Mouse (Mus musculus): ENCODE measurements around the gene Prkcb.

Prkcb gene

DNA sequence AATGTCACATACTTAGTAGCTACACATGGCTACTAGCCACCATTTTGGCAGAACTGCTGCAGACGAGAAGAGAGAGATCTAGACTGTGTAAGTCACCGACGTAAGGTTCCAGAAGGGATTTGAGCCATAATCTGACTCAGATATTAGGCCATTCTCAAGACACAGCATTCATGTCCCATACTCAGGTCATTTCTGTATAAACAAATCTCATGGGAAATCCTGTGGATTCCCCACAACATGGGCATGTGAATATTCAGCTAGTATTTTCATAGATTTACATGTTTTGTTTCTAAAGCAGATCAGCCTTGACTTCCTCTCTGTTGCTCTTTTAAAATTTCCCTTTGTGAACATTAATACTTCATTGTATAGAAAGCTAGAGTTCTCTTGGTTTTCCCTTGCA lies 39.4 kb downstream of the Prkcb start:
- no peak for DNase-seq

DNA sequence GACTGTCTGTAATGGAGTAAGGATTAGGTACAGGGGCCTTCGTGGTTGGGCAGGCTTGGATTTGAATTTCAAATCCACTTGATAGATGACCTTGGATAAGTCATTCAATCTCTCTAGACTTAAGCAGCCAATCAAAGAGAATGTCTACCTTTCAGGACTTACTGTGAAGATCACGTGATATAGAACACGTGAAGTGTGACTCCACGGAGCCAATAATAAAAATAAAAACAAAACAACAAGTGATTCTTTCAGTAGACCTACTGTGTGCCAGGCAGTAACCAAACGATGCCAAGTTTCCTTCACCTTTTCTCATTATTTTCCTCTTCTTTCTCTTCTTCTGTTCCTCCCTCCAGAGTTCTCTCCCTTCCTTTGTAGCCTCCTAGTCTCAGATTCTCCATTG lies 39.9 kb downstream of the Prkcb start:
- no peak for DNase-seq

DNA sequence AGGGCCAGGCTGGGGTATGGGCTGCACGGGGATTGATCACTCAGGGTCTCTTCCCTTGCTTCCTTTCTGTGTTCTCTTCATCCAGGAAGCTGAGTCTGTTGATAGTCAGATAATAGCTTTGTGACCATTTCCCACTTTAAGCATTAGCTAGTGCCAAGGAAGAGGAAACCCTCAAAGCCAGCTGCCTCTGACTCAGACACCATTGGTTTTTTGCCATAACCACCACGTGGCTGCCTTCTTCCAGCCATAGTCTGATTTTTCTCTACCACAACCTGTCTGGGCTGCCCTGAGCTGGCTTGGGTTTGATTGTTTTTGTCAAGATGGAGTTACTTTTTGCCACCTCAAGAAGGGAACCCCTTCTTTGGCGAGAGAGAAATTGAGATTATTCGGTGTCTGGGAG lies 41.0 kb downstream of the Prkcb start:
- DNase-seq = no peak

DNA sequence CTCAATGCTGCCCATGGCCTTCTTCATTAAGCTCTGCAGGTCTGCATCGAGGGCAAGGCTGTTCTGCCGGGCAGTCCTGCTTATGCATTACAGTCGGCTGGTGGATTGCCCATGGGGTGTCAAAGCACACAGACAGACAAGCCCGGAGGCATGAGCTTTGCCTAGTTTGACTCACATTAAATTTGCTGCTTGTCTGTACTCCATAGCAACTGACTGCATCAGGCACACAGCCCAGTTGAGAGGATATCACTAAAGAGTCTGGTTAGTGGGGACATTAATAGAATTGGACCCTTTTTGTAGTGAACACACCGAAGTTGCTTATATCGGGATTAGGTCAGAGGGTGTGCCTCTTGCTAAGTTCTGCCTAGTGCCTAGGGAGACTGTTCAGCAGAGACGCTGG lies 45.1 kb downstream of the Prkcb start:
- DNase-seq = no peak

DNA sequence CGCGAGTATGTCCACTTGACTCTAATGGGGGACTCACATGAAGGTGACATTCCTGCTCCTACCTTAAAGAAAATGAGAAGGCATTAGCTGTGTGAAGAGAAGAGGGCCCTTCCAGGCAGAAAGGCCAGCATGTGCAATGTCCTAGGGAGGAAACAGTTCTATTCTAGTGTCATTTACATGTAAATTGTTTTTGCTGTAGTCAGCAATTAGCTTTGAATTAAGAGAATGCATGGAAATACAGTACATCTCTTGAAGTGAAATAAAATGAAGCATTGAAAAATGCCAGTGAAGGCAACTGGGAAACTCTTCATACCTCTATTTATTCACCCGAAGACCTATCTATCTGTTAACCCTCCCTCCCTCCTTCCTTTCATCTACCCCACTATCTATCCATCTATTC lies 48.8 kb downstream of the Prkcb start:
- DNase-seq = no peak

DNA sequence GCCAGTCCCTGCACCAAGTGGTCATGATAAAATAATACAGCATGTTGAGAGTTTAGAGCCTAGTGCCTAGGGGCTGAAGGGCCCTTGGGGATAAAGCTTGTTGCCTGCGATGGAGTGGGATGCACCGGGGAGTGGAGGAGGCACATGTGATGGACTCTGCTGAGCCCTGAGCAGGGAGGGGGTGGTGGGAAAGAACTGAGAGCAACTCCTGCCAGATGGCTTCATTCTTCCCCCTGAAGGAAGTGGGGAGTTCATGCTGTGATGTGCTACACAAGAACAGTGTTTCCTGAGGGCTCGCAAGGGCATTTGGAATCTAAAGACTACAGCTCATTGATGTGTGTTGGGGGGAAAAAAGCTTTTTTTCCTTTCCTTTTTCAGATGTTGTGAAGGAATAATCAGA lies 49.5 kb downstream of the Prkcb start:
- DNase-seq = no peak

DNA sequence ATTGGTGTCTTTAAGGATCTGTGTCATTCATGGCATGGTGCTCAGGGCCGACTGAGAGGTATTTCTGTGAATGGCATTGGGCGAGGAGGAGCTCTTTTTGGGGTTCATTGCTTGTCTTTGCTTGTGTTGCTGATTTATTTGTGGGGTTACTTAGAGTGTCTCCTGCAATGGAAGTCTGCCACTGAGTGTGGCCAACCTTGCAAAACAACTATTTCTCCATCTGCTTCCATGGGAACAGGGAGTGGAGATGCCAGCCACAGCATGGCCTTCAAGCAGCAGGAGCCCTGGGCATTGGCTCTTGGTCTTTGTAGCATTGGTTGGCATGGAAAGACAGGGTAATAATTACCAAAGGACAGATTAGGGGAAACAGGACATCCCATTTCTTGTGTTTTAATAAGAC lies 50.9 kb downstream of the Prkcb start:
- DNase-seq = no peak

DNA sequence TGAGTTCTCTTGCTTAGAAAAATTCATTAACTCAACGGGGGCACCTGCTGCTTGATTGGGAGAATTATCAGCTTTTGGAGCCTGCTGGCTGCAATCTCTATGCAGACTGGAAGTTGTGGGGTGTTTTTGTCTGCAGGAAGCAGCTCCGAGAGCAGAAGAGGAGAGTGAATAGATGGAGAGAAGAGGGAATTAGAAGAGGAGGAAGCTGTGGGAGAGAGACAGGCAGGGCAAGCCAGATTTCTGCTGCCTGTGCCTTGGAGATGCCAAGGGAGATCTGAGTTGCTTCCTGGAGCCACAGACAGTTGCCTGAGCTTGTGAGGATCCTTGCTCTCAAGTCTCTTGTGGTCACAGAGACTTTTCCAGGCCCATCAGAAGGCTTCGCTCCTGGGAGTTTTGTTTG lies 53.3 kb downstream of the Prkcb start:
- DNase-seq = no peak

DNA sequence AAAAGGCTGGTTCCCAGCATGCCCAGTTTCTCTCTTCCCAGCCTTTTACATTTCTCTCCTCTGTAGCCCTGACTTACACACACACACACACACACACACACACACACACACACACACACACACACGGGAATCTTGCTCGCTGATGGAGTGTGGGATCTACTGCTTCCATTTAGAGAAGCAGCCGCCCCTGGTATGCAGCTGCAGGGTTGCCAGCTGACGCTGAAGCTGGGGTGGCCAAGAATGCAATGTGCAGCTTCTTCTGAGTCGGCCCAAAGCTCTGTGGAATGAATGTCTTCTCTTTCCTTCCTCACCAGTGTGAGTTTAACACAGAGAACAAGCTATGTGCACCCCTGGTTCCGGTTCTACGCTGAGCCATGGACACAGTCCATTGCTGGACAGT lies 56.1 kb downstream of the Prkcb start:
- DNase-seq = no peak

DNA sequence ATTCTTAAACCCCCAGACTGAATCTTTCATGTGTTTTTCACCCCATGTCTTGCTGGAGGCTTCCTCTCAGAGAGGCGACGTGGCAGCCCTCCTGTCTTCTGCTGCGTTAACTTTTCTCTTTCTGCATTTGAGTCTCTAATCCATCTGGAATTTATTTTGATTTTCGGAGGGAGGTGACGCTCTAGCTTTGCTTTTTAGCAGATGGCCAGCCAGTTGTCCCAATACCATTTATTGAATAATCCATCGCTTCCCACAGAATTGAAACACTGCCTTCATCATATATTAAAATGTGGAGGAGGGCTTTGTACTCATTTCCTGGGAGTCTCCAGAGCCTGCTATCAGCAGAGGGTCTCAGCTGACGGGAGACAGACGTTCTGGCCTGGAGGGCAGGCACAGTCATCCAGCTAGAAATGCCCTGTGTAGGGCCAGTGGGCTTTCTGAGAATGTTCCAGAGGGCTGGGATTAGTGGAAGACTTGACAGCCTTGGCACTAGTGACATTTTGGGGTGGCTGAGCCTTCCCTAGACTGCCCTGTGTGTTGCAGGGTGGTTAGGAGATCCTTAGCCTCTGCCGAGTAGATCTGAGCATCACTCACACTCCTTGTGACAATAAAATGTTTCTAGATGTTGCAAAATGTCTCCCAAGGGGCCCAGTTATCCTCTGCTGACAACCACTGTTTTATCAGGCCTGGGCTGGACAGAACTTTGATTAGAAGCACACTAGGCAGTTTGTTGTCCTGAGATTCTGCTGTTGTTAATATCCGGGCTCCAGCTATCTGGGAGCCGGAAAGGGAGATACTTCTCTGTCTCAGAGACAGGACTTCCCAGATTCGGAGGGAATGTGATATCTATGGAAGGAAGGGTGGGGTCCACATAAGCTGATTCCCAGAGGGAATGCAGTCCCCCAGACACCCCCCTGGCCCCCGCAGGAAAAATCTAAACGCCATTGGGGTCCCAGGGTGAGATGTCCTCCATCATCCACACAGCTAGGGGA lies 58.0 kb downstream of the Prkcb start:
- no peak for DNase-seq

DNA sequence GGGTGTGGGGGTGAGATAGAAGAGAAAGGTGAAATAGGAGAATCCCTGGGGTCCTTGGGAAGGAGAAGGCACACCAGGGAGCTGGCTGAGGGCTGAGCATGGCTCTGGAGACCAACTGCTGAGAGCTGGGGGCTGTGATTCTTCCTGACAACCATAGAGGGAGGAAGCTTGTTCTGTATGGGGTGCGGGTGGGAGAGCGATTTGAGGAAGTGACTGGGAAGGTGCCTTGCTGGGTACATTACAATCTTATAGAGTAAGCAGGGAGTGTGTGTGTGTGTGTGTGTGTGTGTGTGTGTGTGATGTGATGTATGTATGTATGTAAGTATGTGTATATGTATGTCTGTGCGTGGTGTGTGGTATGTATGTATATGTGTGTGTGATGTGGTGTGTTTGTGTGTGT lies 58.9 kb downstream of the Prkcb start:
- no peak for DNase-seq

DNA sequence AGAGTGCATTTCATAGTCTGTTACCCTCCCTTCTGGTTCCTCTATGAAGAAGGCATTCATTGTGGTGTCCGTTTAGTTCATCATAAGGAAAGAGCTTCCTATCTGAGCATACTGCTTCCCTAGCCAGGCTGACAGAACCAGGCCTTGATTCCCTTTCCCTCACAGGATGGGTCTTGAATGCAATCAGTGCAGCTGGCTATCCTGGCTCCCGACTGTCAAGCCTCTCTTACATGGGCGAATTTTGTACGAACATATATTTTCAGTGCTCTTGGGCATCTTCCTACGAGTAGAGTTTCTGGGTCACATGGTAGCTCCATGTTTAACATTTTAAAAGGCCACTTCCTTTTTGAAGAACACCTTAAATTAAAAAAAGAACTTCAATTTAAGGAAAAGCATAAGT lies 61.4 kb downstream of the Prkcb start:
- no peak for DNase-seq

DNA sequence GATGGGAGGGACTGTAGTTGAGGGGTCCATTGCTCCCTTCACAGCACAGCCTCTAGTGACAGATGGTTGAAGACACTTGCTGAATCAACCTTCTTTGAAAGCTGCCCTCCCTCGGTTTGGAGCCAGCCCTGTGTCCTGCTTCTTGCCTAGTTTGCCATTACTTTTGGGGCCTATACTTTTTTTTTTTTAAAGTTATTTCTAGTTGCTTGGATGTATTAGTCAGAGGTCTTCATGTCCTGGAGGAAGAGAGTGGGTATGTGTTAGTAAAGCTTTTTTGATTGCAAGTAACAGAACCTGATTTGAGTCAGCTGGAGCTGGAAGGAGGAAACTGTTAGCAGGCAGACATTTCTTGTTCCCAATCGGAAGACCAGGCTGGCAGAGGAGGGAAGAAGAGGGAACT lies 62.2 kb downstream of the Prkcb start:
- DNase-seq = no peak

DNA sequence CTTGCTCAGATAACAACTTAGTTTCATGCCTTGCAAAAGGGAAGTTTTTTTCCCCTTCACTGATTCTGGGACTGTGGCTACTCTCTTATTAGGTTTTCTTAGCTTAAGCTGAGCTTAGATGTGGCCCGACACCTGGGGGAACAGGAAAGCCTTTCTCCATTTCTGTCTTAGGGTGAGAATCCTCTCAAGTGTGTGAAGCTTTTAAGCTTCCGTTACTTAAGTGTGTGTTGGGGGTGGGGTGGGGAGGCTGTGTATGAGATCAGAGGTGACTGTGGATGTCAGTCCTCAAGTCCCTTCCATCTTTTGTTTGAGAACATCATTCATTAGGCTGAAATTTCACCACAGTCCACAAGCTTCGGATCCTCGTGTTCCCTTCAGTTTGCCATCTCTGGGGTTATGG lies 63.3 kb downstream of the Prkcb start:
- DNase-seq = no peak

DNA sequence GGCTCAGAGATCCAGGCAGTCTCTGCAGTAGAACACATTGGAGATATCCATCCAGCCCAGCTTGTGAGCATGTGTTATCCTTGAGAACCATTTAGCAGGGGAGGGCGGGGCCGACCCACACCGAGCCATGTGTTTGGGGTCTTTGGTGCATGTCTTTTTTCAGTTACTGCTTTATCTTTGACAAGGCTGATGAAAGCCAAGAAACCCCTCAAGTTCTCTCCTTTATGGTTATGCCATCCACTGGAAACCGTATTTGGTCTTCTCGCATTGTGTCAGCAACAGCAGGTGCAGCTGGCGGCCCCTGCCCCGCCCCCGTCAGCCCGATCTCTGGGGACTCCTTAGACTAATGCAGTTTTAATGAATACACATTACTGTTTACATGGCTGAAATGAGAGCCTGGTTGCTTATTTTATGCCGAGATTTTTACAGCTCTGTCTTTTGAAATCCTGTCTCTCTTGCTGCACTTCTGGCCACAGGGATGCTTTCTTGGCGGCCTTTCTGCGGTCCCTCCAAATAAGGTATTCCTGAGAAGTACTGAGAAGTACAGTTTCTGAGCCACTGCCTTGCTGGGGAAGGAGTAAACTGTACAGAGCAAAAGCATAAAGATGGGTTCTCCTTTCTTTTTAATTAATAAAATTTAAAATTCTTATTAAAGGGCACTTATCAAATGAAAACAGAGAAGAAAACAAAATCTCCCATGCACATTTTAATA lies 64.2 kb downstream of the Prkcb start:
- DNase-seq = no peak

DNA sequence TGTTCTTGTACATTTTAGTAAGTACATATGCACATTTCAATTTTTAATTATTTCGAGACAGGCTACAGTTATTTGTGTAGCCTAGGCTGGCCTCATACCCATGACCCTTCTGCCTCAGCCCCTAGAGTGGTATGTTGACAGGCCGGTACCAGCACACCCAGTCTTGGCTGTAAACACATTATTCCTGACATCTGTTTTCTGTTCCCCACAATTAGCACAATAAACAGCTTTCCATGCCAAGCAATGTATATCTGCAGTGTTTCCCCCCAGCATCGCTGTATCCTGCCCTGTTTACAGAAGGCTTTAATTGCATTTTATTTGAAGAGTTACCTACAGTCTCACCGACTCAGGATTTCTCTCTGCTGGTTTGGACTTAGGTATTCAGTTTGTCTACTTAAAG lies 64.8 kb downstream of the Prkcb start:
- DNase-seq = no peak

DNA sequence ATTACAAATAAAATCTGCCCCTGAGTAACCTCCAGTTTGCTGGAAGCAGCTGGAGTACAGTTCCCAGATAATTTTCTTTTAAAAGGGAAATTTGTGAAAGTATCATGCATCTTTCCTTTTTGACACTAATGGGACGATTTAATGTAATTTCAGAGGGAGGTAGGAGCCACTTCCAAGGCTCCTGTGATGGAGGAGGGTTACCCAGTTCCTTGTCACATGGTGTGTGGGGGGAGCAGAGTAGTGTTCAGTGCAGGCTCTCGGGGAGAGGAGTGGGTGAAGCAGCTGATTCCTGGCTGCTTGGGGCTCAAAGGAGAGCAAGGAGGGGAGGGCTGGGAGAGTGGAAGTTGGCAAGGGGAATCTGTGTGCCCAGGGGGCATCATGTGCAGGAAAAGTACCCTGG lies 68.4 kb downstream of the Prkcb start:
- DNase-seq = no peak

DNA sequence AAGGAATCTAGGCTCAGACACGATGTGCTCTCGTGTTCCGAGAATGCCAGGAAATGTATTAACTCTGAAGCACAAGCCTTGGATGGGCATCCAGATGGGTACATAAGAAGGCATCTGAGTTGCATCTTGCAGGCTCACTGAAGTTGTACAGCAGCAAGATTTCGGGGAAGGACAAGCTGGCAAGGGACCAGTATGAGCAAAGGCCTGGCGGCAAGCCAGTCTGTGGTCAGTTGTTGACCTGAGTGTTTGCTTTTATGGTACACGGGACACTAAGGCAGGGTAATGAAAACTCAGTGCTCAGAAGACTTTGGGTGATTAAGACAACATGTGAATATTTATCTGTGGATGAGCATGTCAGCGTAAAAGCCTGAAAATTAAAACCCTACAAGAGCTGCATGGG lies 69.3 kb downstream of the Prkcb start:
- no peak for DNase-seq

DNA sequence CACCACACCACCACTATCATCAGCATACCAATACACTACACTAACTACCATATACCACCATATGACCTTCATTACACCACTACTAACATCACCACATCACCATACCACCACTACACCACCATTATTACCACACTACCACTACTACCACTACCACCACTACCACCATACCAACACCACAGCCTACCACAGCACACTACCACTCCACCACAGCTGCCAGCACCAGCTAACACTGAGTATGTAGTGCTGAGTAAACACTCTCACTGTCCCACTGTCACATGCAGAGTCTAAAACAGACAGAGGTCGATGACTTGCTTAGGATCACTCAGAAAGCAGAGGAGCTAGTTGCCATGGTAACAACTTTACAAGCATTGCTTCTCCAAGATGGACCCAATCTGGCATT lies 78.1 kb downstream of the Prkcb start:
- DNase-seq = no peak

DNA sequence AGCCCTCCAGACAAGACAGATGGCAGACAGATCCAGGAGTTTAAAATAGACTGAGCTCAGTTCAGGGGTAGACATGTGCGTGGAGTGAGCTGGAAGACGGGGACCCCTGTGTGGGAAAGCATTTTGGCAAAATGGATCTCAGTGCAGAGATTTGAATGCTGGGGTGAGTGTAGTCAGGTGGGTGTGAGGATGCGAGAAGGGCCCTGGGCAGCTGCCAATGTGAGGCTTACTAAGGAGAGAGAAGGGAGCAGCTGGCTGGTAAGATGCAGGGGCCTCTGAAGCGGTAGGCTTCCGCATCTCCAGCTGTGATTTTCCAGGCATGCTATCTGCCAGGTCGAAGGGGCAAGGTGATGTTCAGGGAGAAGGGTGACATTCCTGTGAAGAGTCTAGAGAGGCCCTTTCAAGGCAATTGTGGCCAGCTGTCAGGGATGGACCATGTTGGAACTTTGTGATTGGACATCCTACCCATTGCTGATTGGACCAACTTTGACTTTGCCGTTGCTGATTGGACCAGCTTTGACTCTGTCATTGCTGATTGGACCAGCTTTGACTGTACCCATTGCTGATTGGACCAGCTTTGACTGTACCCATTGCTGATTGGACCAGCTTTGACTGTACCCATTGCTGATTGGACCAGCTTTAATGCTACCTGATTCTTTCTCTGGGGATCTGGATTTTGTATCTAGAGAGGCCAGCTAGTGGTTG lies 78.9 kb downstream of the Prkcb start:
- DNase-seq = no peak

DNA sequence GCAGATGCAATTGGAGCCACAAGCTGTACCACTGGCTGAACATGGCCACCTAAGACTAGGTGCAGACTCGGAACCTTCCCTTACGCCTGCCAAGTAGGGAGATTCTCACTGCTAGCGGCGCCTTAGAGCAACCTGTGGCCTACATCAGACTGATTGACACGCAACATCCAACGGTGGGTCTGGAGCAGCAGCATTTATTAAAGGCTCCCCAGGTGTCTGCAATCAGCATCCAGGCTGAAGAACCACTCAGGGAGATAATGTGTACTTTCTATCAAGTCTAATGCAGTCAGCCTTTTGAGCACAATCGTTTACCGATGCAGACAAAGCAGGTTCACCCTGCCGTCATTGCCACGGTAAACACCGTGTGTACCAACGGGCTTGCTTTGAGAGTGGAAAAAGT lies 81.9 kb downstream of the Prkcb start:
- no peak for DNase-seq

DNA sequence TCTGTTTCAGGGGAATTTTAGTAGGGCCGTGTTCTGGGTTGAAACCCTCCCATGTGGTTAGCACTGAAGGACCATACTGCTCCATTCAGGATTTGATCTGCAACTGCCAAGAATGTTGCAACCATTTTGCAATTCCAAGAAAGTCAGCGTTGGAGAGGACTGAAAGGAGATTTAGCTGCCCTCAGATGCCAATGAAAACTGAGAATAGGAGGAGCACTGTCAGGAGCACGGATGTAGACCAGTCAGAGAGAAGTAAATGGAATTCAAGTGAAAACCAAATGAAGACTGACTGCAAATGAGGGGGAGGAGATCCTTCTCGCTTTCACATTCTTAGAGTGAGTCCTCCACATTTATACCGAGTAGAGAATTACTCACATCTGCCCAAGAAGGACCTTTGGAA lies 83.4 kb downstream of the Prkcb start:
- no peak for DNase-seq

DNA sequence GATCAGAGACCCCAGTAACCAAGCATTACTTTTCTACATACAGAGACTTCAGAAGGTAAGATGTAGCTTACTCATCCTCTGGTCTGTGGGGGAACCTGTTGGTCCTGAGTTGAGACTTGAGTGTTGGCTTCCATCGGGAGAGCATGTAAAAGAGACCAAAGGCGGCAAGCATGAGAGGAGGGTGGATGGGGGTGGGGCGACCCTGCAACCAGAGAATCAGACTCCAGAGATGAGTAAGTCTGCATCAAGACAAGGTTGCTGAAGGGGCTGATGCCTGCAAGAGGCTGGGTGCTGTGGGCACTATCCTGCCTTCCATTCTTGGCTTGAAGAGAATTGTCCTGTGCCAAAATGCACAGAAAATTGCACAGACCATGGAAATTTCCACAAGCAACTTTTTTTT lies 83.8 kb downstream of the Prkcb start:
- DNase-seq = no peak

DNA sequence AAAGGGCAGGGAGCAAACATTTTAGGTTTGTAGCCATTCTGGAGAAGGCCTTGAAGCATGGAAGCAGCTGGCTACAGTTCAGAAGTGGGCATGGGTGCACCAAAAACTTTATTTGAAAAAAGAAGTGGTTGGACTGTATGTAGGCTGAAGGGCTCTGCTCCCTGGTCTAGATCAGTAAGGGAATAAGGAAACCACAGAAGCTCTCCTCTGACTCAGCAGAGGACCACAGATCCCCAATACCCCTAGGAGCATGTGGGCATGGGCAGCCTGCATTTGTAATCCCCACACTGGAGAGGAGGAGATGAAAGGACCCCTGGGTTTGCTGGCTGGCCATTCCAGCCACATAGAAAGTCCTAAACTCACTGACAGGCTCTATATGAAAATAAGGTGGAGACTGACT lies 88.3 kb downstream of the Prkcb start:
- DNase-seq = no peak
